Mouse (Mus musculus): ENCODE measurements around the gene Trak1.
"Not testable (repeated sequence)": the region's sequence is repeated elsewhere in the genome, so short reads cannot be mapped to it uniquely, and the experiment has no call there.

Trak1 gene

GRCm38 (mm10) chr9:121319323-121319966 is 22.1 kb downstream of the Trak1 start:
- DNase-seq (ENCODE audit: low spot score in 2 of 2): peak in 1 of 2 experiments; percentile 13

GRCm38 (mm10) chr9:121320433-121320832 is 23.1 kb downstream of the Trak1 start:
- peak in 1 of 2 experiments; percentile 13 for DNase-seq (ENCODE audit: low spot score in 2 of 2)

GRCm38 (mm10) chr9:121321118-121321517 is 23.8 kb downstream of the Trak1 start:
- DNase-seq (ENCODE audit: low spot score in 2 of 2): no peak

DNA sequence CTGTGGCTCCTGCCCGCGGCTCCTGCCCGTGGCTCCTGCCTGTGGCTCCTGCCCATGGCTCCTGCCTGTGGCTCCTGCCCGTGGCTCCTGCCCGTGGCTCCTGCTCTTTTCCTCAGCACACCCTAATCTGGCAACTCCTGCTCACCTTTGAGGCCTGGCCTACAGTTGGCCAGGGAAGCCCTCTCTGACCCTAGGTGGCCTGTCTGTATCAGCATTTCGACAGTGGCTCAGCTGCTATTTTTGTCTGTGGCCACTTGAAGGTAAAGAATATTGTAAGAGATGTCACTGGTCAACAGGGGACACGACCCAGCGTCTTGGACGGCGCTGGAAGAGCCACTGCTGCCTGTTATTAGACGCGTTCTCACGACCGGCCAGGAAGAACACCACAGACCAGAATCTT is 24.7 kb downstream of the Trak1 start:
- DNase-seq (ENCODE audit: low spot score in 2 of 2): peak in 1 of 2 experiments; percentile 71

DNA sequence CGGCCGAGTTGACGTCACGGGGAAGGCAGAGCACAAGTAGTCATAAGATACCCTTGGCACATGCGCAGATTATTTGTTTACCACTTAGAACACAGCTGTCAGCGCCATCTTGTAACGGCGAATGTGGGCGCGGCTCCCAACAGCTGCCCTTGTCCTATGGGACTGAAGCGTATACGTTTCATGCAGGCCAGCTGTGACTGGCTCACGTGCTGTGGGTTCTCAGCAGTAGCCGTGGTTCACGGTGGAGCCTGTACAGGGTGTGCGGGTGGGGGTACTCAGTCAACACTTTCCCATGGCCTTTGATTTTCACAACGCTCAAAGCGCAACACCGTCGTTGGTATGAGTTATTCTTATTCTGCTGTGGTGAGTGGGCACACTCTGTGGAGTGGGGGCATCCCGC is 31.0 kb downstream of the Trak1 start:
- DNase-seq (ENCODE audit: low spot score in 2 of 2): not testable (repeated sequence)

DNA sequence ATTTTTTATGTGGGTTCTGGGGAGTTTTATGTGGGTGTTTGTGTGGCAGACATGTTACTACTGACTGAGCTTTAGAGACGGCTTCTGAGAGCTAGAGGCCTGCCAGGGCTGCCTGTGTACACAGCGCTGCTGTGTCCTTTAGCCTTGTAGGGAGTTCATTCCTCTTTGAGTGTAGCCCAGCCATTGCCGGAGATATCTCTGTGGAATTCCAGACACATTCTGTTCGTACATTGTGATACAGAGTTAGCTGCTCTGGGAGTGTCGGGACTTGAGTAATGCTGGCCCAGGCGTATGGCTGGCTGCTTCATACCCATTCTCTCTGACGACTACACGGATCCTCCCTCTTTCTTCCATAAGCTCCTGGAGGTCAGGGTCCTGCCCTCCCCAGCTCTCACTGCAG is 31.9 kb downstream of the Trak1 start:
- DNase-seq (ENCODE audit: low spot score in 2 of 2): peak; percentile 78 to 81

DNA sequence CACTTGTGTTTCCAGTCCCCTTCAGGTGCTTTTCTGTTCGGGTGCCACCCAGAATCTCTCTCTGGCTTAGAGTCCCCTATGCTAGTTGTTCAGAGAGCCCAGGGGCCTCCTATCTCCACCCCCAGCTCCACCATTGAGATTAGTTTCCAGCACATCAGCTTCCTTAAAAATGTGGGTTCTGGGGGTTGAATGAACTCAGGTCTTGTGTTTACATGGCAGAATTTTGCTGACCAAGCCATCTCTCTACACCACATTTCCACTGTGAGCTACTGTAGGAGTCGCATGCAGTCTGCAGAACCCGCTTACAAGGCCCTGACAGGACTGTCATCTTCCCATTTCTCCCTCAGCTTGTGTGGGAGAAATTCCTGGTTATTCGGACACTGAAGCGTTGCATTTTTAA is 32.8 kb downstream of the Trak1 start:
- DNase-seq (ENCODE audit: low spot score in 2 of 2): no peak

DNA sequence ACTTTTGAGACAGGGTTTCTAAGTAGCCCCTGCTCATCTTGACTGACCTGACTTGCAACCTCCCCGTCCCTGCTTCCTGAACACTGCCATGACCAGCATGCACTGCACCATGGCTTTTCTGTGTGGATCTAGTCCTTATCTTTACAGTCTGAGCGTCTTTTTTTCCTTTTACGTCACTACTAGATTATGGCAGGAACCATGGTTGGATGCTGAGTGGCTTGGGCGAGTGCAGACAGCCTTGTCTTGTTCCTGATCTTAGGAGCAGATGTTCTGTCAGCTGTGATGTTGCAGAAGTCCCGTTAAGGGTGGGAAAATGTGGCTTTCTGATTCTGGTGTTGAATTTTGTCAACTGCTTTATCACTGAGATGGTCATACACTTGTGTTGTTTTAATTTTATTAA is 34.1 kb downstream of the Trak1 start:
- peak; percentile 67 to 81 for DNase-seq (ENCODE audit: low spot score in 2 of 2)

DNA sequence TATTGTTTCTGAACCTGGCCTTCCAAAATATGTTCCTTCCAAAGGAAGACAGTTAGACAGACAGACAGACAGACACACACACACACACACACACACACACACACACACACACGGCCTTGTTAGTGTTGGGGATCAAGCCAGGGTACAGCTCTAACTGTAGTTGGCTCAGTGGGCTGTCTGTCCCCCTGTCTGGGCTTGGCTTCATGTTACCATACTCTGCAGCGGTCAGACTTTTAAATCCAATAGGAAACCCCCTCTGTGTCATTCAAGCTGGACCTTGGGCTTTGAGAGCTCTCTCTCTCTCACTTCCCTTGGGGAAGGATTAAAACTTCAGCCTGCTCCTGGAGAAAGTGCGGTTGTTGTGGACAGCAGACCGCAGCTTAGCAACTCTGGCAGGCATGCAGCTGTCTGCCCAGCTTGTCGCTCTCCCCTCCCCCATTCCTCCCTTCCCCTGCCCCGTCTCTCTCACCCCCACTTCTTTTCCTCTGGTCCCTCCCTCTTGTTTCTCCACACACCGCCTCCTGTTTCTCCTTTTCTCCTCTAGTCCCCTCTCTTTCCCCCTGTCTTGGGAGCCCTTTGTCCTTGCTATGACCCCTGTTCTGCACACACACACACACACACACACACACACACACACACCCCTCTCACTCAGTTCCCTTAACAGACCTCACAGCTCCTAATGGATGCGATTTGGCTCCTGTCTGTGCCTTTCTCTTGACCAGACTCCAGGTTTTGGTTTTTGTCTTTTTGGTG is 34.8 kb downstream of the Trak1 start:
- peak; percentile 72 to 78 for DNase-seq (ENCODE audit: low spot score in 2 of 2)

- DNase-seq (ENCODE audit: low spot score in 2 of 2): no peak
These were observed 36.3 kb downstream of the Trak1 start for GRCm38 (mm10) chr9:121333559-121333958.

GRCm38 (mm10) chr9:121334311-121334851 is 37.1 kb downstream of the Trak1 start:
- no peak for DNase-seq (ENCODE audit: low spot score in 2 of 2)

- peak; percentile 71 to 86 for DNase-seq (ENCODE audit: low spot score in 2 of 2)
These were observed 38.3 kb downstream of the Trak1 start for GRCm38 (mm10) chr9:121335568-121335967.

DNA sequence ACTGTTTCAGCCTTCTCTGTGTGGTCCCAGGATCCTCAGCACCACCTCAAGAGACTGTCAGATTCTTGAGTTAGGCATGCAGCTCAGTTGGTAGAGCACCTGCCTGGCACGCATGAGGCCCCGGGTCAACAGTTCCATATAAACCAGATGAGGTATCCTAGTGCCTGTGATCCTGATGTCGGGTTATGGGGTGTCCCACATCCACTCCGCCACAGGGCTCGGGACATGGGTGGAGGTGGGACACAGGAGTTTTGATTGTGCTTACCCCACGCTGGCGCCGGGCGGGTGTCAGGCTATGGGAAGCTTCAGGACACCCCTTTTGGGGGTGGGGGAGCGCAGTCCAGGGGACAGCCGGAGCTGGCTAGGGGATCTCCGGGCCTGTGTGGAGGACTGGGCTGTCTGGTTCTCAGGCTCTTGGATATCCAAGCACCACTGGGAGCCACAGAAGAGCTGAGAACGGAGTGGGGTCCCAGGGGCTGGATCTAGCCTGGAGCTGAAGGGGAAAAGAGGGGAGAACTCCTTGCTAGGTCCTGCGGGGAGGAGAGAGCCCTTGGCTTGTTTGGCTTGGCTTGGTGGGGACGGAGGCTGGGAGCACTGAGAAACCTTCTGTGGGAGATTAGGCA is 39.1 kb downstream of the Trak1 start:
- DNase-seq (ENCODE audit: low spot score in 2 of 2): no peak

DNA sequence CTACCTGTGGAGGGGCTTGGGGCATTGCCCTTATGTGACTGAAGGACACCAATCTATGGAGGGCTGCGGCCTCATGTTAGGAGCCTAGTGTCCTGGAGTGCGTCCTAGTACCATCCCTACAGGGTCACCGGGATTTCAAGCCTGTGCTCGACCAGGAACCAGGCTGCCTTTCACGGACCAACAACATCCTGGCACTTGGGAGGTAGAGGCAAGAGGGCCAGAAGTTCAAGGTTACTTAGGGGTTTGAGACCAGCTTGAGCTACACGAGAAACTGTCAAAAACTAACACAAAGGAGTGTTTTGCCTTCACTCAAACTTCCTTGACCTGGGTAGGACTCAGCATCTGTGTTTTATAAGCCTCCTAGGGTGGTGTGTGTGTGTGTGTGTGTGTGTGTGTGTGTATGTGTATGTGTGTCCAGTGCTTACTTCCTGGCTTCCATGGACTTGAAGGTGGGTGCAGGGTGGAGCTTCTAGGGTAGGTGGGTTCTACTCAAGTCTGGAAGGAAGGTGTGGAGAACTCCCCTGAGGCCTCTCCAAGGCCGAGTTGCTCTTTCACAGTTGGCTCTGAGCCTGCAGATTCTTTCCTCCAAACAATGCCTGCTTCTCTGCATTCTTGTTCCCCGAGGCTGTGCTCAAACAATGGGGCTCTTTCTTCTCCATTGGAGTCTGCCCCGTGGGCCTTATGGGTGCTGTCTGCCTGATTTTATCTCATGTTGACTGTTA is 40.1 kb downstream of the Trak1 start:
- peak; percentile 72 to 78 for DNase-seq (ENCODE audit: low spot score in 2 of 2)

DNA sequence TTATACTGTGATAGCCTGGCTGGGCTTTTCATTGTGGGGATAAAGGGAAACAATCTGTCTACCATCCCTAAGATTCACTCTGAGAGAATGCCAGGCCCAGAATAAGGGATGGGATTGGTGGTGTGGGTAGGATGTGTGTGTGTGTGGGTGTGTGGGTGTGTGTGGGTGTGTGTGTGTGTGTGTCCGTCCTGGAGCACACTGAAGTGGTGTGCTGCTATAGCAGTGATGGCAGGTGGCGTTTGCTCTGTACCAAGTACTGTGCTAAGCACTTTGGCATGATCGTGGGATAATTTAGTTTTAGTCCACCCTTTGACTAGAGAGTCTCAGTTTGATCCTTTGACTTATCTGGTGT is 40.6 kb downstream of the Trak1 start:
- no peak for DNase-seq (ENCODE audit: low spot score in 2 of 2)

DNA sequence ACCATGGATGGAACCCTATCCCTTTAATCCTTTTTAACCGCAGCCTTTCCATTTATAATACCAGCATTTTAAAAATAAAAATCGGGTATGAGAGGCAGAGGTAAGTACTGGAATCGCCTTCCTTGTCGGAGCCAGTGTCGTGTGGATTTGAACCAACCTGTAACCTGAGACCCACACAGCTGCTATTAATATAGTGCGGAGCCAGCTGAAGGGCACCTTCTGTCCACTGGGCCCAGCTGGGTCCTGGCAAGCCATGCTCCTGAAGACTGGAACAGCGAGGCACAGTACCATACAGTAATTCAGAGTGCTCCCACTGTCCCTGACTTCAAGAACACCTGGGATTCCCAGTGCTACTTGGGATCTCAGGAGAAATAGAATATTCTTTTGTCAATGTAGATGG is 44.5 kb downstream of the Trak1 start:
- DNase-seq (ENCODE audit: low spot score in 2 of 2): no peak

DNA sequence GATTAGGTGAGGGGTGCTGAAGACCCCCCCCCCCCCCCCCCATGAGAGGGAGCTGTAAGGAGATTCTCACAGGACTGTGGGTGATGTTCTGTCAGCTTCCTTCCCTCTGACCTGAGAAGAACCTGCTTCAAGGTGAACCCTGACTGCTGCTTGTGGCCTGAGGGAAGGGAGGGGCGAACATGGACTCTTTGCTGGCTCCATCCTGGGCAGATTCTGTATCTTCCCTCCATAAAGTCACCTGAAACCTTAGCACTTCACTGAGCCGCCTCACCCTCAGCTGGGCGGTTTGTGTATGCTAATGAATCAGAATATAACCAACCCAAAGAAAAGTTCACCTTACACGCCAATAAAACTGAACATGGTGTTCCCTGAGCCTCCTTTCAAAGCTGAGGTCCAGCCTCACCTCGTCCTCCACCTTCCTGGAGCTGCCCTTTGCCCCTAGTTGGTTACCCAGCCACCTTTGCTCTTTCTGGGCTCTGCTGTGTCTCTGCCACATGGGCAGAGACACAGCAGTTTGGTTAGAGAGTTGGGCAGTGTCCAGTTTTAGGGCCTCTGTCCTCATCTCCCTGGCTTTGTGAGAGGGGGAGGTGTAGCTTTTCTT is 45.3 kb downstream of the Trak1 start:
- DNase-seq (ENCODE audit: low spot score in 2 of 2): no peak

DNA sequence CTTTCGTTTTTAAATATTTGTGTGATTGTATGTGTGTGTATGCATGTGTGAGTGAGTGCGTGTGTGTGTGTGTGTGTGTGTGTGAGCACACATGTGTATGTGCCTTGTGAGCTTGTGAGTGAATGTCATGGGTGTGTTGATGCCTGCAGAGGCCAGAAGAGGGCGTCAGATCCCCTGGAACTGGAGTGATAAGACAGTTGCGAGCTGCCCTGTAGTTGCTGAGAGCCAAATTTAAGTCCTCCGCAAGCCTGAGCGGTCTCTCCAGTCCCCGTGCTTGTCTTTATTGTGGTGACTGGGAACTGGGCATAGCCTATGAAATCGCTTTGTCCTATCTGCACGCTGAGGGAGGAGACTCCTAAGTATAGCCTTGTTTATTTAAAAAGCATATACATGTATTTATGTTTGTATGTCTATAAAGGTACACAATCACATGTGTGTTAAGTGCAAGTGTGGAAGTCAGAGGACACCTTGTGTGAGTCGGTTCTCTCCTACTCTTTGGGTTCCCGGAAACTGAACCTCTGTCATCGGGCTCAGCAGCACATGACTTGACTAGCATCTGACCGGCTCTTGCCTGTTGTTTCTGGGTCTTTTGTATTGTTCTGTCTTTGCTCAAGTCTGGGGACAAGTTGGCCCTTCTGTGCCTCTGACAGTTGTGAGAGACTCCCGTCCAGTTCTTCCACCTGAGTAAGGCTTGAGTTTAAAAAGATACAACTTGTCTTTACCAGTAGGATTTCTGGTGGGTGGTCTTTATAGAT is 46.0 kb downstream of the Trak1 start:
- no peak for DNase-seq (ENCODE audit: low spot score in 2 of 2)

- no peak for DNase-seq (ENCODE audit: low spot score in 2 of 2)
These were observed 47.0 kb downstream of the Trak1 start for GRCm38 (mm10) chr9:121344344-121344743.

DNA sequence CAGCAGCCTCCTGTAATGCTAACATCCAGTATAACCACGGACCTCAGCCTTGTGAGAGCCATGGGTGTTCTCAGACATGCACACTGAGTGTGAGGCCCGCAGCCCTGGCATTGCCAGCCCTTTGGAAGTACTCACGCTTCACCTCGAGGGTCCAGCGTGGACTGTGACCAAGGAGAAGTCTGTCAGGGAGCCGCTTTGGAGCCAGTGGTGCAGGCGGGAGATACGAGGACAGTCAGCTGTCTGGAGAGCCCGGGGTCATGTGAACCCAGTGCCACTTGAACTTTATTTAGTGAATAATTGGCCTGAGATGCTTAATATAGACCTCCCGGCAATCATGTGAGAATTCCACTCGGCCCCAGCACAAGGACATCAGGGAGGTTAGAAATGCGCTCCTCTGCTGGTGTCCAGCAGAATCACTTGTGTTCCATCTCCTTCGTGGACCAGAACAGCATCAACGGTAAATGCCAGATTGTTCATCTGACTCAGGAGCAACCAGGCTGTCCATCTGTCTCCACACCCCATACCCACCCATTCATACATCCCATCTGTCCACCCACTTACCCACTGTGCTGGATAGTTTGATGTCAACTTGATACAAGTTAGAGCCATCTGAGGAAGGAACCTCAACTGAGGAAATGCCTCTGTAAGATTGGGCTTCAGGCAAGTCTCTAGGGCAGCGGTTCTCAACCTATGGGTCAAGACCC is 48.3 kb downstream of the Trak1 start:
- peak; percentile 82 to 86 for DNase-seq (ENCODE audit: low spot score in 2 of 2)
